Mouse (Mus musculus) fibroblast of lung, adult 2 months (primary cell): ENCODE data around the gene Ptgir.
"Not testable (repeated sequence)": the region's sequence is repeated elsewhere in the genome, so short reads cannot be mapped to it uniquely, and the experiment has no call there.

ENCODE experiments used
- DNase-seq: peaks from one replicate; pipeline ENCODE4 v3.0.0-alpha.2; 2011; ENCODE audit warnings: low read depth

Gene Ptgir

GRCm38 (mm10) chr7:16942861-16943260, 36.6 kb downstream of the Ptgir start:
- DNase-seq, result no peak

- no peak for DNase-seq
Measured at GRCm38 (mm10) chr7:16944061-16944807, 37.9 kb downstream of the Ptgir start, which contains the start of gene Pnmal2. TSS of gene Pnmal2 (plus strand) at chr7:16944682.

GRCm38 (mm10) chr7:16944808-16945315, 38.6 kb downstream of the Ptgir start:
- DNase-seq, result no peak

GRCm38 (mm10) chr7:16945419-16945818, 39.1 kb downstream of the Ptgir start:
- DNase-seq, result no peak

- no peak for DNase-seq
Measured at GRCm38 (mm10) chr7:16946441-16947348, 40.4 kb downstream of the Ptgir start.

GRCm38 (mm10) chr7:16947349-16947895, 41.1 kb downstream of the Ptgir start:
- no peak for DNase-seq

GRCm38 (mm10) chr7:16947959-16948361, 41.7 kb downstream of the Ptgir start:
- no peak for DNase-seq

- DNase-seq, result no peak
Measured at GRCm38 (mm10) chr7:16948923-16949458, 42.7 kb downstream of the Ptgir start.

GRCm38 (mm10) chr7:16949908-16950841, 43.9 kb downstream of the Ptgir start:
- no peak for DNase-seq

GRCm38 (mm10) chr7:16950861-16951635, 44.8 kb downstream of the Ptgir start:
- peak; percentile 52 for DNase-seq

GRCm38 (mm10) chr7:16953776-16954175, 47.5 kb downstream of the Ptgir start:
- DNase-seq, result not testable (repeated sequence)

- no peak for DNase-seq
Measured at GRCm38 (mm10) chr7:16955712-16956111, 49.4 kb downstream of the Ptgir start.

GRCm38 (mm10) chr7:16956410-16957265, 50.3 kb downstream of the Ptgir start:
- DNase-seq, result no peak

- no peak for DNase-seq
Measured at GRCm38 (mm10) chr7:16959539-16960187, 53.4 kb downstream of the Ptgir start, which contains the start of gene Pnmal1. TSS of gene Pnmal1 (plus strand) at chr7:16959679.
